Mouse (Mus musculus) heart, adult 2 months (tissue): ENCODE results near the gene Phlpp1. TPM values are rescaled to one million over a fixed set of nuclear protein-coding genes. Genes with fewer than 3 reads are reported as not detected.

Experiments
- DNase-seq, 2 experiments: peaks; one replicate each; pipeline ENCODE4 v3.0.0; 2021
- H3K27ac ChIP-seq: fragments of 200-600 bp; 2 replicates; pipeline ENCODE4 v1.8.1; 2022
- H3K27me3 ChIP-seq: fragments of 200-500 bp; 2 replicates; pipeline ENCODE4 v1.6.1; 2012; ENCODE audit warnings: mild to moderate bottlenecking, low read length, inconsistent platforms, mixed read lengths; ENCODE audit not compliant: control insufficient read depth, insufficient read depth
- H3K36me3 ChIP-seq: fragments of 200-500 bp; 2 replicates; pipeline ENCODE4 v1.6.1; 2012; ENCODE audit warnings: low read length, inconsistent platforms; ENCODE audit not compliant: control insufficient read depth, insufficient read depth
- H3K4me1 ChIP-seq: fragments of 200-500 bp; 2 replicates; pipeline ENCODE4 v1.6.1; 2011; ENCODE audit warnings: low read length; ENCODE audit not compliant: control insufficient read depth, insufficient read depth
- H3K4me3 ChIP-seq: fragments of 200-600 bp; 2 replicates; pipeline ENCODE4 v1.8.1; 2022
- H3K79me2 ChIP-seq: fragments of 200-500 bp; replicated peaks from 2 replicates; pipeline ENCODE4 v1.6.1; 2012; ENCODE audit warnings: mild to moderate bottlenecking, inconsistent platforms, low read length, moderate library complexity, mixed read lengths; ENCODE audit not compliant: control insufficient read depth, insufficient read depth
- H3K9ac ChIP-seq: fragments of 200-500 bp; 2 replicates; pipeline ENCODE4 v1.6.1; 2012; ENCODE audit warnings: low read depth, mild to moderate bottlenecking, control low read depth, inconsistent platforms, low read length, mixed read lengths
- CTCF ChIP-seq: fragments of 200-600 bp; IDR thresholded peaks from 2 replicates; pipeline ENCODE4 v1.8.1; 2022; ENCODE audit warnings: antibody characterized with exemption, mild to moderate bottlenecking, moderate library complexity
- EP300 ChIP-seq: fragments of 200-500 bp; IDR thresholded peaks from 2 replicates; pipeline ENCODE4 v1.6.1; 2011; ENCODE audit warnings: low read depth, low read length, control low read depth; ENCODE audit not compliant: insufficient read depth
- POLR2A ChIP-seq: fragments of 200-500 bp; IDR thresholded peaks from 2 replicates; pipeline ENCODE4 v1.6.1; 2011; ENCODE audit warnings: mild to moderate bottlenecking, low read depth, low read length, control low read depth; ENCODE audit not compliant: insufficient read depth
- WGBS: fragments of 180-500 bp; shearing (Covaris S2); methylation state at CpG from one replicate; pipeline ENCODE4 v1.1.7; 2018; 5-methylcytosine and 5-hydroxymethylcytosine counted together
- intact Hi-C: fragments of 180-260 bp; cut with DNase I; formaldehyde crosslinking; loops from one replicate; pipeline ENCODE4 v1.15.1; 2025
- polyA plus RNA-seq: library from polyadenylated mRNA; depleted of rRNA; stranded (reverse); fragments of >200 nt; gene quantifications from 2 replicates; pipeline ENCODE4 v1.2.3, GENCODE M21; 2012
- total RNA-seq, 2 experiments: library from RNA; stranded (reverse); gene quantifications; 2 replicates each; pipeline ENCODE4 v1.2.3; 2021

Phlpp1 gene
- total and polyA plus RNA-seq, 3 experiments, result 9.6 to 17.2 (median 16.3) TPM

DNA sequence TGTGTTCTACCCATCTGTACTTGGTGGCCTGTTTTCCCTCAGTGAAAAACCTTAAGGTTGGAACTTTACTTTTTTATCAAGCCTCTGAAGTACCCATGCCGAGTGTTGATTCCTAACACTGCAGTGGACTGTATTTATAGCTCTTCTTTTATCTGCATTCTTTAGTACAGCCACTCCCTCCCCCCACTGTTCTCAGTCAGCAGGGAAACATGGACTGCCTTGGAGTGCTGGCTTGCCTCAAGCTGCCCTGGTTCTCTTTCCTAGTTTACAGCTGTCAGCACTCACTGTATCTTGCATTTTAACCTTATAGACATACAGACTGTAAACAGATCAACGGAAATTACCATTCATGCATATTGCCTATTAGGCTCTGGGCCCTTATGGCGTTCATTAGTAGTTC, 32.8 kb downstream of the Phlpp1 start:
- H3K36me3 ChIP-seq, result peaks cover 39% of the 10 kb centered on the region
- H3K4me1 ChIP-seq, result peaks cover 35% of the 10 kb centered on the region
- H3K9ac ChIP-seq, result no peak overlapping the region
- peak in 1 of 2 experiments; percentile 60 for DNase-seq
- H3K27me3 ChIP-seq, result no peaks in the 10 kb centered on the region
- H3K4me3 ChIP-seq, result no peak overlapping the region
- TF ChIP-seq CTCF (no peak), EP300 (0 out of 2 replicates have a peak, but pooled peaks have one; percentile 20), POLR2A (peak; percentile 58)
- peak overlapping the region; percentile 66 for H3K27ac ChIP-seq
- 23% methylated on average over 3 of the region's 3 CpGs for WGBS
- intact Hi-C loops, result no loop called here
- peaks cover 12% of the 10 kb centered on the region for H3K79me2 ChIP-seq

DNA sequence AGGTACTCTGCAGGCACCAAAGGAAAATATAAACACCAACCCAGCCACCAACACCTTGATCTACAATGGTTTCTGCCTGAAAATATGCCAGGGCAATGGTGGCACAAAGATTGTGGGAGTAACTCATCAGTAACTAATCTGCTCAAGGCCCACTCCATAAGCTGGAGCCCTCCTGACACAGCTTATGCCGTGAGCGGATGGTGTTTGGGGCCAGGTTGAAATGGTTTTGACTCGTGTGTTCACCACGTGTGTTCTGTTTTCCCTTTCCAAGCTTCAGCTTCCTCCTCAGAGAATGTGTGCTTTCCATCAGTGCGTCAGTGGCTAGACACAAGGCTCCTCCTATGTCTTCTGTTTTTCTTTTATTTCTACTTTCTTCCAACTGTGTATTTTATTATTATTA, 37.0 kb downstream of the Phlpp1 start:
- peaks cover 26% of the 10 kb centered on the region for H3K36me3 ChIP-seq
- peaks cover 14% of the 10 kb centered on the region for H3K79me2 ChIP-seq
- WGBS, result 58% methylated on average over 5 of the region's 5 CpGs
- H3K9ac ChIP-seq, result no peak overlapping the region
- intact Hi-C loops, result no loop called here
- TF ChIP-seq EP300, result no peak
- H3K27me3 ChIP-seq, result no peaks in the 10 kb centered on the region
- H3K27ac ChIP-seq, result peak overlapping the region; percentile 27
- H3K4me3 ChIP-seq, result no peak overlapping the region
- no peak for DNase-seq
- H3K4me1 ChIP-seq, result peaks cover 20% of the 10 kb centered on the region

DNA sequence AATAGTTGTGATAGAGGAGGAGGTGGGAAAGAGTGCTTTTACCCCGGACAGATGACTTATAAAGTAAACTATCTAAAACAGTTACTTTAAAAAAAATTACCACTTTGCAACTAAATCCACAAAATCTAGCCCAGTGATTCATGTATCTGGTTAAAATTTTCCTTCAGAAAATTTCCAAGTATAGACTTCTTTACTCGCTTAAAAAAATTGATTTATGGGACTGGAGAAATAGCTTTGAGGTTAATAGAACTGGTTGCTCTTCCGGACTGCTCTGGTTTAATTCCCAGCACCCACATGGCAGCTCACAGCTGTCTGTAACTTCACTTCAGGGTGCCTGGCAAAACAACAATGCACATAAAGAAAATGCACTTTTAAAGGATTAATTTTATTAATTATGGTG, 38.9 kb downstream of the Phlpp1 start:
- DNase-seq, result no peak
- Histone ChIP-seq H3K4me3 (no peak overlapping the region), H3K27ac (no peak overlapping the region), H3K79me2 (peaks cover 18% of the 10 kb centered on the region), H3K36me3 (peaks cover 22% of the 10 kb centered on the region), H3K27me3 (no peaks in the 10 kb centered on the region), H3K9ac (no peak overlapping the region), H3K4me1 (peaks cover 12% of the 10 kb centered on the region)
- intact Hi-C loops, result no loop called here
- 89% methylated on average over 3 of the region's 3 CpGs for WGBS
- TF ChIP-seq POLR2A, result no peak
- TF ChIP-seq EP300, result no peak
- TF ChIP-seq CTCF, result no peak

DNA sequence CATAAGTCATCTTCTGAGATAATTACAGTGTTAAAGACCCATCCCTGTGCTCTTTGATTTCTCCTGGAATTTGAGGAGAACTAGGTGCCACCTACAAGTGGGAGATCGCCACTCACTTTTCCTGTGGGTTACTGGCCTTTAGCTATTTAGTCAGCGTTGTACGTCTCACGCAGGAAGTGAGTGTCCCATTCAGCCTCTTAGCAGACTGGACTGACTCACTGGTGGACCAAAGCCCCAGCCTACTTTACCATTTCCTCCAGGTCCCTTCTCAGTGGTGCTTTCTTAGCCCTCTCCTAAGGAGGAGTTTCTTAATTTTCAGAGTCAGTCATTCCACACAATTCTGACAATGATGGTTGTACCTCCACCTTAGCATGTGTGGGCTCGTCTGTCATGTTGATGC, 39.6 kb downstream of the Phlpp1 start:
- Histone ChIP-seq H3K79me2 (peaks cover 18% of the 10 kb centered on the region), H3K9ac (no peak overlapping the region), H3K4me1 (peaks cover 12% of the 10 kb centered on the region), H3K36me3 (peaks cover 20% of the 10 kb centered on the region), H3K27me3 (no peaks in the 10 kb centered on the region), H3K4me3 (no peak overlapping the region), H3K27ac (no peak overlapping the region; the same call in 1 of the 2 replicates)
- 55% methylated on average over 5 of the region's 5 CpGs for WGBS
- TF ChIP-seq CTCF (no peak), EP300 (no peak), POLR2A (no peak)
- intact Hi-C loops, result no loop called here
- no peak for DNase-seq

DNA sequence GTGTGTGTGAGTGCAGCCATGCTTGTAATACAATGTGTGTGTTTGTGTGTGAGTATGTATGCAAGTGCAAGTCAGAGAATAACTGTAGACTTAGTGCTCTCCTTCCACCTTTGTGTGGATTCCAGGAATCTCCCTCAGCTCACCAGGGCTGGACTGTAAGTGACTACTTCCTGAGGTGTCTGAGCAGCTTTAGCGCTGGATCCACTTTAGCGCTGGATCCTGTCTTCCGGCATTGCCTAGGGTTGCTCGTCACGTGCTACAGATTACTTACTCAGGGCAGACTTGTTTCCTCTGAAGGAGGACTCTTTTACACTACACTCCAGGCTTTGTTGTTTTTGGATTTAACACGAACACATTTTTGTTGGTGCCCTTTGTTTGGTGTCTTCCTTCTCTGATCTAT, 48.9 kb downstream of the Phlpp1 start:
- Histone ChIP-seq H3K27ac (peak overlapping the region; percentile 22; the same call in 1 of the 2 replicates), H3K36me3 (peaks cover 12% of the 10 kb centered on the region), H3K4me1 (peaks cover 9% of the 10 kb centered on the region), H3K4me3 (no peak overlapping the region), H3K9ac (no peak overlapping the region), H3K79me2 (peaks cover 6% of the 10 kb centered on the region; the same call in 1 of the 2 replicates), H3K27me3 (no peaks in the 10 kb centered on the region)
- intact Hi-C loops, result no loop called here
- TF ChIP-seq EP300 (no peak), POLR2A (no peak), CTCF (no peak)
- WGBS, result 22% methylated on average over 6 of the region's 6 CpGs
- DNase-seq, result no peak

DNA sequence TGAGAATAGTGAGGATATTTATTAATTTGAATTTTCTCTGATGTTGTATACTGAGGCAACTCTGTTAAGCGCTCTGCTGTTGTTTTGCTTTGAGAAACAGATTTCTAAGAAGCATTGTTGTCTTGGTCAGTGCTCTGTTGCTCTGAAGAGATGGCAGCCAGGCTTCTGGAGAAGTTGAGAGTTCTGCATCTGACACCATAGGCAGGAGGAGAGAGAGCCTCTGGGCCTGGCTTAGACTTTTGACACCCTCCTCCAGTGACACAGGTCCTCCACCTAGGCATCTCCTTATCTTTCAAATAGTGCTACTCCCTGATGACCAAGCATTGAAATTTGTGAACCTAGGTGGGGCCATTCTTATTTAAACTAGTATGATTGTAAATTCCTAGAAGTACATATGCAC, 49.8 kb downstream of the Phlpp1 start:
- no peak for TF ChIP-seq CTCF
- TF ChIP-seq EP300, result no peak
- TF ChIP-seq POLR2A, result no peak
- no peak overlapping the region for H3K4me3 ChIP-seq

More for the DNA sequence above, 49.8 kb downstream of the Phlpp1 start:
- peaks cover 13% of the 10 kb centered on the region for H3K4me1 ChIP-seq
- H3K27ac ChIP-seq, result no peak overlapping the region
- H3K79me2 ChIP-seq, result peaks cover 8% of the 10 kb centered on the region
- peaks cover 12% of the 10 kb centered on the region for H3K36me3 ChIP-seq
- no peak overlapping the region for H3K9ac ChIP-seq
- no peak for DNase-seq
- intact Hi-C loops, result no loop called here
- H3K27me3 ChIP-seq, result no peaks in the 10 kb centered on the region
- 97% methylated on average over 1 of the region's 1 CpGs for WGBS
